Mouse (Mus musculus) heart, embryonic 14.5 days (tissue): ENCODE data around the gene Bcl9. TPM values are rescaled to one million over a fixed set of nuclear protein-coding genes. Genes with fewer than 3 reads are reported as not detected.
A peak's percentile ranks its signal among the peaks of the same experiment; 100 is the strongest.

Source experiments
- ATAC-seq: fragments of 200-750 bp; cut with Nextera tagmentation; 2 replicates; pipeline ENCODE4 v1.8.0; 2017; ENCODE audit warnings: low read depth, moderate TSS enrichment; ENCODE audit not compliant: insufficient number of reproducible peaks, insufficient read depth, low FRiP score
- H3K27ac ChIP-seq, 2 experiments: fragments of 200-500 bp in 1 of 2; fragments of 300-500 bp in 1 of 2; sonication (generic) in 1 of 2; replicated peaks in 1 of 2; 2 replicates each; pipeline ENCODE4 v1.5.1; 2012 to 2014; ENCODE audit warnings: low read depth in 2 of 2, low read length in 2 of 2, control low read depth in 1 of 2, mild to moderate bottlenecking in 1 of 2, mixed read lengths in 1 of 2; ENCODE audit not compliant: control insufficient read depth in 1 of 2, insufficient read depth in 1 of 2
- H3K27me3 ChIP-seq: fragments of 300-500 bp; sonication (generic); 2 replicates; pipeline ENCODE4 v1.6.1; 2014; ENCODE audit warnings: mild to moderate bottlenecking, low read length, control low read depth; ENCODE audit not compliant: control insufficient read depth, insufficient read depth
- H3K36me3 ChIP-seq: fragments of 300-500 bp; sonication (generic); 2 replicates; pipeline ENCODE4 v1.6.1; 2014; ENCODE audit warnings: mild to moderate bottlenecking, control low read depth, low read length, mixed read lengths; ENCODE audit not compliant: control insufficient read depth, insufficient read depth
- H3K4me1 ChIP-seq, 2 experiments: fragments of 200-500 bp in 1 of 2; fragments of 300-500 bp in 1 of 2; sonication (generic) in 1 of 2; 2 replicates each; pipeline ENCODE4 v1.6.1; 2012 to 2014; ENCODE audit warnings: low read length in 2 of 2, control low read depth in 1 of 2, mixed read lengths in 1 of 2; ENCODE audit not compliant: control insufficient read depth in 2 of 2, insufficient read depth in 2 of 2
- H3K4me2 ChIP-seq: fragments of 300-500 bp; sonication (generic); 2 replicates; pipeline ENCODE4 v1.6.1; 2014; ENCODE audit warnings: mild to moderate bottlenecking, low read length
- H3K4me3 ChIP-seq, 2 experiments: fragments of 200-500 bp in 1 of 2; fragments of 300-500 bp in 1 of 2; sonication (generic) in 1 of 2; 2 replicates each; pipeline ENCODE4 v1.5.1; 2012 to 2014; ENCODE audit warnings: low read length in 2 of 2, mild to moderate bottlenecking in 2 of 2, control low read depth in 1 of 2, low read depth in 1 of 2, moderate library complexity in 1 of 2; ENCODE audit not compliant: control insufficient read depth in 1 of 2, insufficient read depth in 1 of 2
- H3K9ac ChIP-seq: fragments of 300-500 bp; sonication (generic); 2 replicates; pipeline ENCODE4 v1.6.1; 2014; ENCODE audit warnings: mild to moderate bottlenecking, low read length
- H3K9me3 ChIP-seq: fragments of 300-500 bp; sonication (generic); 2 replicates; pipeline ENCODE4 v1.6.1; 2016; ENCODE audit warnings: low read length, control low read depth; ENCODE audit not compliant: control insufficient read depth
- WGBS: fragments of 180-500 bp; shearing (Covaris S2); extraction: QIAGEN DNeasy Blood & Tissue Kit; methylation state at CpG from one replicate; pipeline ENCODE4 v1.1.7; 2014; 5-methylcytosine and 5-hydroxymethylcytosine counted together
- polyA plus RNA-seq: library from polyadenylated mRNA; unstranded; fragments of >200 nt; fragmentation: Nextera tagmentation; extraction: Ambion mirVana; gene quantifications from 2 replicates; pipeline ENCODE4 v1.2.1, GENCODE M21; 2014

The Bcl9 gene
- 30.5 and 32.1 TPM in 2 replicates for polyA plus RNA-seq

DNA sequence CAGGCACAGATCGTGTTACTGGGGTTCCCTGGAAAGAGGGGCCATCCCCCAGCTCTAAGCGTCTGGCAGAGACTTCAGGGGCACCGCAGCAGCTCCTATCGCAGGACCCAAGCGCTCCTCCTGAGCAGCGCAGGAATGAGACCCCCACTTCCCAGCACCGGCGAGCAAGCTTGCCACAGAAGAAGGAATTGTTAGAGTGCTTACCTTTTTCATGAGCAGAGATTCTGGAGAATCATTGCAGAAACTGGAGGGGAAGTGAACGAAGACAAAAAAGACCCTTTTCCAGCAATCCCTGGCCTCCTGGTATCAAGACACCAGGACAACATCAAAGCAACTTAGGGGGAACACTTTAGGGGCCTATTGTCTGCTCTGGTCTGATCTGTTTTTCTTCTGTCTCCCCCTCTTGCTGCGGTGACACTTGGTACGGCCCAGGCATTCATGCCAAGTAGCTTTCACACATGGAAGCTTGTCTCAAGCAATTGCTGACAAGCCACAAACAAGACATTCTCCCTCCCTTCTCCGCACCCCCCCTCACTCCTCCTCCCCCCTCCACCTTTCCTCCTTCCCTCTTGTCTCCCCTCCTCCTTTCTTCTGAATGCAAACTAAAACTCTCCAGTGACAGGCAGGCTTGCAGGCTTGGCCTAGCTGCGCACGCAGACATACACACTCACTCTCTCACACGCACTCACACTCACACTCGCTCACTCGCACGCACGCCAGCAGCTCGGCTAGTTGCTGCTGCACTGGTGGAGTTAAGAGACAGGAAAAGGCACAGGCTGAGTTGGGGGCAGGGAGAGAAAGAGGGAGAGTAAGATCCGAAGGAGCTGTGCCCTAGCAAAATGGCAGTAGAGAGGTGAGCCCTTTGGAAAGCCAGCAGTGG, at the start of gene Bcl9:
TSS of gene Bcl9 (minus strand) at position 365 of the 880 bp plus-strand sequence.
- H3K4me3 ChIP-seq: peak within 1 kb of the TSS; percentile 81 to 90
- H3K9me3 ChIP-seq: no peaks in the 10 kb centered on the region
- no peaks in the 10 kb centered on the region for H3K36me3 ChIP-seq
- WGBS: under 1% methylated on average over 21 of the region's 21 CpGs
- peak within 1 kb of the TSS; percentile 94 for H3K9ac ChIP-seq
- H3K27ac ChIP-seq: peak within 1 kb of the TSS; percentile 96 to 98
- no peaks in the 10 kb centered on the region for H3K27me3 ChIP-seq
- H3K4me1 ChIP-seq: peaks cover 16 to 30% of the 10 kb centered on the region in 2 experiments
- ATAC-seq: peak; percentile 70
- H3K4me2 ChIP-seq: peak within 1 kb of the TSS; percentile 89

GRCm38 (mm10) chr3:97339193-97339576, 41.5 kb upstream of the Bcl9 start:
- ATAC-seq: no peak
- no peak overlapping the region for H3K27ac ChIP-seq
- 68% methylated on average over 5 of the region's 5 CpGs for WGBS
- H3K4me1 ChIP-seq: peaks cover 8 to 18% of the 10 kb centered on the region in 2 experiments
- H3K4me2 ChIP-seq: no peak overlapping the region
- H3K9me3 ChIP-seq: 0 out of 2 replicates have a peak, but pooled peaks cover 1% of the 10 kb centered on the region
- H3K27me3 ChIP-seq: no peaks in the 10 kb centered on the region
- no peak overlapping the region for H3K4me3 ChIP-seq
- no peaks in the 10 kb centered on the region for H3K36me3 ChIP-seq
- no peak overlapping the region for H3K9ac ChIP-seq

- whole genome bisulfite sequencing: 33% methylated on average over 13 of the region's 13 CpGs
- Histone ChIP-seq H3K9ac (no peak overlapping the region), H3K27me3 (no peaks in the 10 kb centered on the region), H3K4me2 (no peak overlapping the region), H3K27ac (no peak overlapping the region), H3K4me3 (no peak overlapping the region), H3K4me1 (peaks cover 8 to 18% of the 10 kb centered on the region in 2 experiments), H3K9me3 (no peaks in the 10 kb centered on the region), H3K36me3 (no peaks in the 10 kb centered on the region)
- ATAC-seq: peak; percentile 62
These were observed 40.9 kb upstream of the Bcl9 start for GRCm38 (mm10) chr3:97338522-97339192.

DNA sequence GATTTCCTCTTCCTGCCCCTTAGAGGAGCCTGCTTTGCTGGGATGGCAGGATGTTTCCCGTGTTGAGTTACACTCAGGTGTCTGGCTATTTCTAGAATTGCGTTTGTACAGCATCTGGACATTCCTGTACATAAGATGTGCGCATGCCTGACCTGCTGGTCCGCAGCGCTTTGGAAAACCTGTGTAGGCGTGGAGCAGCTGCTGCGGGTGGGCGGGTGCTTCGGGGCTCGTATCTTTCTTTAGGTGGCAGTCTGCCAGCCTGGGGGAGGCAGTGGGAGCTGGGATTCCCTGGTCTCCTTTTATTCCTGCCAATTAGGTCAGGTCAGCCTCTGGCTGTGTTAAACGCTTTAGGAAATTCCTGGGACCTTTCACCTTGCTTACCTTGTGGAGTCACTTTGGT, 39.6 kb upstream of the Bcl9 start:
- no peaks in the 10 kb centered on the region for H3K9me3 ChIP-seq
- H3K4me3 ChIP-seq: peak overlapping the region in 1 of 2 experiments; percentile 11; a peak in 2 of 4 replicates
- peaks cover 8 to 18% of the 10 kb centered on the region in 2 experiments for H3K4me1 ChIP-seq
- WGBS: 4% methylated on average over 11 of the region's 11 CpGs
- H3K27me3 ChIP-seq: no peaks in the 10 kb centered on the region
- peak overlapping the region; percentile 59 for H3K4me2 ChIP-seq
- no peaks in the 10 kb centered on the region for H3K36me3 ChIP-seq
- no peak overlapping the region for H3K9ac ChIP-seq
- H3K27ac ChIP-seq: no peak overlapping the region
- peak; percentile 14; the same call in 1 of the 2 replicates for ATAC-seq

GRCm38 (mm10) chr3:97336331-97336730, 38.6 kb upstream of the Bcl9 start:
- ATAC-seq: no peak
- Histone ChIP-seq H3K9ac (no peak overlapping the region), H3K4me2 (no peak overlapping the region), H3K4me3 (no peak overlapping the region), H3K27ac (no peak overlapping the region), H3K4me1 (peaks cover 8 to 18% of the 10 kb centered on the region in 2 experiments), H3K9me3 (no peaks in the 10 kb centered on the region), H3K27me3 (no peaks in the 10 kb centered on the region), H3K36me3 (no peaks in the 10 kb centered on the region)
- WGBS: 84% methylated on average over 4 of the region's 4 CpGs

DNA sequence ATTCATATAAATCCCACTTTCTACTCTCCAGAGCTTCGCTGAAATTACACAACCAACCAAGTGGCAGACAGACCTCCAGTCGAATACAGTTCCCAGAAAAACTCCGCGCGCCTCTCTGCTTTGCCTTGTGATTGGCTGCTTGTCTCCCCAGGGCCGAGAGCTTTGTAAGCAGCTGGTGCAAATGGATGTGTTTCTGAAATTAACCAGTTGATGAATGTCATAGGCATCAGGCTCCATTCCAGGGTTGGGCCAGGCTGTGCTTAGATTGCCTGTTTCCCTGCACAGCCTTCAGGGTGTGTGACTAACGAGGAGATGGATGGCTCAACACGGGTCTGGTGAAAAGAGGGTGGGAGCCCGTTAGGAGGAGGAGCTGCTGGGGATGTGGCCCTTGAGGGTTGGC, 36.9 kb upstream of the Bcl9 start:
- H3K4me3 ChIP-seq: no peak overlapping the region

DNA sequence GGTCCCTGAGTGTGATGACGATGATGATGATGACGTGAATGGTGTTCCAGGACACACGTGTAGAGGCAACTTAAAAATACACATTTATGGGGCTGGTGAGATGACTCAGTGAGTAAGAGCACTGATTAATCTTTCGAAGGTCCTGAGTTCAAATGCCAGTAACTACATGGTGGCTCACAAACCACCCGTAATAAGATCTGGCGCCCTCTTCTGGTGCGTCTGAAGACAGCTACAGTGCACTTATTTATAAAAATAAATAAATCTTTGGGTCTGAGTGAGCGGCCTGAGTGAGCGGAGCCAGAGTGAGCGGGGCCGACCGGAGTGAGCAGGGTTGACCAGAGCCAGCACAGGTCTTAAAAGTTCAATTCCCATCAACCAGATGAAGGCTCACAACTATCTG, 34.5 kb upstream of the Bcl9 start:
- Histone ChIP-seq H3K4me1 (peaks cover 1 to 6% of the 10 kb centered on the region in 2 experiments), H3K4me3 (no peak overlapping the region), H3K9me3 (peaks cover 5% of the 10 kb centered on the region; the same call in 1 of the 2 replicates), H3K27ac (no peak overlapping the region), H3K27me3 (no peaks in the 10 kb centered on the region), H3K4me2 (no peak overlapping the region), H3K36me3 (no peaks in the 10 kb centered on the region), H3K9ac (no peak overlapping the region)
- ATAC-seq: no peak
- 91% methylated on average over 12 of the region's 12 CpGs for WGBS

More for the DNA sequence above, 36.9 kb upstream of the Bcl9 start:
- Histone ChIP-seq H3K36me3 (no peaks in the 10 kb centered on the region), H3K9ac (no peak overlapping the region), H3K4me2 (no peak overlapping the region), H3K27me3 (no peaks in the 10 kb centered on the region), H3K4me1 (peaks cover 8 to 18% of the 10 kb centered on the region in 2 experiments), H3K9me3 (no peaks in the 10 kb centered on the region), H3K27ac (no peak overlapping the region)
- WGBS: 50% methylated on average over 9 of the region's 9 CpGs
- ATAC-seq: no peak
